Mouse (Mus musculus): ENCODE data around the gene Gm765. TPM values are rescaled to one million over a fixed set of nuclear protein-coding genes. Genes with fewer than 3 reads are reported as not detected.

The Gm765 gene
- polyA plus RNA-seq (2012; rRNA removed), result 0.04 TPM in 1 of 2 replicates, not detected in the other

GRCm38 (mm10) chr6:98342654-98343053 is at the start of gene Gm765:
Gm765 (minus strand) TSS chr6:98342754.

